Mouse (Mus musculus): ENCODE measurements around the gene Krt80.
A peak's percentile ranks its signal among the peaks of the same experiment; 100 is the strongest.

Gene Krt80

DNA sequence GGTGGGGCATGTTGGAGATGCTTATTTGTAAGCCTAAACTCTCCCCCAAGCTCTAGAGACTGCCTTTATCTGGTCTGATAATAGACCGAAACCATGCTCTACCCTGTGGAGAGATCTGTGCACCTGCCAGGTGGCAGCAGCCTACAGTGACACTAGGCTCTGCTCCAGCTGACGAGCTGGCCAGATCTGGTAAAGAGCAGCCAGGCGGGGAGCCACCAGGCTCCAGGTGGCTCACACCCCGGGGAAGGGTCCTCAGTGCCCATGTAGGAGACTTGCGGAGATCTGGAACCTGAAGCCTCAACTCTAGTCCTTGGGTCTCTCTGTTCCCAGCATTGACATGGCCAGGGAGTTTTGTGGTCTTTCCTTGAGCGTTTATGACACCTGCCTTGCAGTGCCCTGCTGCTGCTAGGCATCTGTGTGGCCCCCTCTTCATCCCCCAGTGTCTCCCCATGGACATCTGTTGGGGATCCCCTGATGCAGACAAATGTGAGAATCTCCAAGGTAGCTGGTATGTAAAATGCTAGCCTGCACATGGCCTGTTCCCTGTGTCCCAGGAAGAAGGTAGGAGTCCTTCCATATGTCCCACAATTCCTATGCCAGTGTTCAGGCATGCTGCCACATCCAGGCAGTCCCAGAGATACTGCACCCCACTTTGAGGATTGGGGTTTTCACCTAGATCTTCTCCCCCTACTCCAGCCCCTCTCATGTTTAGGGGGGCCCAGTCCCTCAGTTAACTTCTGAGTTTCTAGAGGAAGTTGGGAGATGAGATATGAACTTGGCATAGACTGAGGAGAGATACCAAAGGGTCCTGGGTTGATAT, 6.2 kb upstream of the Krt80 start:
- no peak for DNase-seq (ENCODE audit: low spot score in 2 of 2)

DNA sequence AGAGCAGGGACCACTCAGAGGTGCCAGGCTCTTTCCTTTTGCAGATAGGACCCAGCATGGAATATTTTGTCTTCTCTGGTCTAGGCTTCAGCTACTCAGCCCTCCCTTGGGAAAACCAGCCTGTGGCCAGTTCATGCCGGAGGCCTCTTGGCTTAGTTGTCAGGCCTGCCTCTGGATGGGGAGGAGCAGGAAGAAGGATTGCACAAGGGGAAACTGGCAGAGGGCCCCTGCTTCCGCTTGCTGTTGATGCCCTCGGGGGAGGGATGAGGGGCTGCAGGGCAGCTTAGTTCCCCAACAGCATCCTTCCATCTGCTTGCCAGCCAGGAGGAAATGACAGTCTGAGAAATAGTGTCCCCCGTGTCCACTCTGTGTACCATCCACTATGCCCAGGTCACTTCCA, 4.9 kb upstream of the Krt80 start:
- peak; percentile 83 to 87 for DNase-seq (ENCODE audit: low spot score in 2 of 2)

- no peak for DNase-seq (ENCODE audit: low spot score in 2 of 2)
These were observed 3.4 kb upstream of the Krt80 start for GRCm38 (mm10) chr15:101373286-101373898.

DNA sequence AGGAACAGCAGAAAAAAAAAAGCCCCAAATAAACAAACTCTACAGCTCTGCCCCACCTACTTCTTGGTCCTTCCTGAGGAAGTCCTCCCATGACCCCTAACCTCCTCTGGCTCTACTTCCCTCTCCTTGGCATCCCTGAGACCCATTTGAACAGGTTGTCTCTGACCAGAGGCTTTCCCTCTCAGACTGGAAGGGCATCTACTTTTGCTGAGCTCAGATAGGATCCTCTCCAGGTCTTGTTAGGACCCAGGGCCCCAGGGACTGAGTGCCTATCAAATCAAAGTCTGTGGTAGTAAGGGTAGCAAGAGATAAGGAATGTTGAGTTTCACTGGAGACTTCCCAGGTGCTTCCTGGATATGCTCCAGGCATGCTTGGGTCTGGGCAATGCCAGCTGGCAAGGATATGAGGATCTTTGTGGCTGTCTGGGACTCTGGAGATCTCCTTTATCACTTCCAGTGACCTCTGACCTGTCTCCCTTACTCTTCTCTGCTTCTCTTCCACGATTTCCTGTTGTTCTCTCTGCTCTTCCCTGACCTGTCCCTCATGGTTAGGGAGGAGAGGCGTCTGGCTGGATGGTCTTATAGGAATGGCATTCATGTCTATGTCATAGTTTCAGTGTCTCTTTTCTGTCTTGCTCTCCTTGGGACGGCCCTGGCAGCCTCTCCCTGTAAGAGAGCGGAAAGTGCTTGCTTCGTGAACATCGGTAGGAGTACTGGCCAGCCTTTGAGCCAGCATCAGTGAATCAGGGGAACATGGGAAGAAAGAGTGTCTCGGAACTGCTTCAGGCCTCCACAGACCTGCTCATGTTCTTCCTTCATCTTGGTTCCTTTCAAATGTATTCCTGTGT, 2.4 kb upstream of the Krt80 start:
- DNase-seq (ENCODE audit: low spot score in 2 of 2), result no peak

DNA sequence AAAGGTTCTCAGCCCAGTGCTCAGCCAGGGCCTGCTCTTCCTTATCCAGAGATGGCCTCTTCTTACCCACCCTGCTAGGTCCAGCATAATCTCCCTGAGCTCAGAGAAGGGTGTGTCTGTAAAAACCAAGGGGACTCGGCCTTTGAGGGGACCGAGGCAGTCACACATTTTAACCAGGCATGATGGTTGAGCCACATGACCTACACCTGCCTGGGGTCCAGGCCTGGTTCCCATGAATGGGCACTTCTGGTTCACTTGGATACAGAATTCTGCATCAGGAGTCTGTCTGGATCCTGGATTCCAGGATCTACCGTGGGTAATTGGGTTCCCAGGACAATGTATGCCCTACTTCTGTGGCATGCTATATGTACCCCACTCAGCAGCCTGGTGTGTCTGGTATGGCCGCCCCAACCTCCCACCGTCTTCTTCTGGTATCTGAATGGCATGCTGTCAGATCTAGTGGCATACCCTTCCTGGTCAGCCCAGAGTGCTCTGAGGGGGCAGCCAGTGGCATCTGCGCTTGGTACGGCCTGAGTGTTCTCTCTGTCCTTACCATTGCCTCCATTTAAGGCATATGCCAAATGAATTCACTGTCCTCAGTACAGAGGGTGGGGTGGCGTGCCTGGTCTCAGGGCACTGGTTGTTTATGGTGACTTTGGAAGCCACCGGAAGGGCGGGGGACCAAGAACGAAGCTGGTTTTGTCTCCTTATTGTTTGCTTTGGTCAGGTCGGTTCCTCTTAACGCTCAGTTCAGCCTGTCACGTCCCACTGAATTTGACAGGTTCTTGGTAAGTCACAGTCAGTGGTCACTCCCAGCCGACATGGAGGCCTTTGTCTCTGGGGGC, 1.4 kb upstream of the Krt80 start:
- DNase-seq (ENCODE audit: low spot score in 2 of 2), result no peak

DNA sequence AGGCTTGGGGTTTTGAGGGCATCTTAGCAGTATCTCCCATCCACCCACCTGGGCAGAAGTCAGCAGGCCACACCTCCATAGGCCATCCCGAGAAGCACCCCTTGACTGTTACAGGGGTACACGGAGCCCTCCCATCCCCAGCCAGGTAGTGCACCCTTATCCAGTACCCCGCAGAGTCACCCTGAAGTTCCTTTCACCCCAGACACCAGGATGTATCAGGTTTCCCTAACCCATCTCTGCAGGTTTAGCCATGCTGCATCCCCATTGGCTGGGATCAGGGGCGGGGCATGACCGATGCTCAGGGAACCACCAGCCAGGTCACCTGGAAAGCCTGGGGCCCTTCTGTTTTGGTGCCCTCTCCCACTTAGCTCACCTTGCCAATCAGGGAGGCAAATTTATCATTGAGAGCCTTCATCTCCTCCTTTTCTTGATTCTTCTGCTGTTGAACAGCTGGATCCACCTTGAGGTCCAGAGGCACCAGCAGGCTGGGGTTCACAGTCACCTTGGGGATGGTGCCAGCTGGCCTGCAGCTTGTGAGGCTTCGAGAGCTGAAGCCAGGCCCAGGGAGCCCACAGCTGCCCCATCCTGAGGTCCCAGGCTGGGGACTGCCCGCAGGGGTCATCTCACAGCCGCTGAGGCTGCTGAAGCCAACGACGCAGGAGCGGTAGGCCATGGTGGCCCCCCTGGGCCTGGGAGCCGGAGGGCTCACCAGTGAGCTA, 421 bp downstream of the Krt80 start:
- DNase-seq (ENCODE audit: low spot score in 2 of 2), result no peak

- no peak for DNase-seq (ENCODE audit: low spot score in 2 of 2)
These were observed 1.2 kb downstream of the Krt80 start for GRCm38 (mm10) chr15:101368502-101369381.

DNA sequence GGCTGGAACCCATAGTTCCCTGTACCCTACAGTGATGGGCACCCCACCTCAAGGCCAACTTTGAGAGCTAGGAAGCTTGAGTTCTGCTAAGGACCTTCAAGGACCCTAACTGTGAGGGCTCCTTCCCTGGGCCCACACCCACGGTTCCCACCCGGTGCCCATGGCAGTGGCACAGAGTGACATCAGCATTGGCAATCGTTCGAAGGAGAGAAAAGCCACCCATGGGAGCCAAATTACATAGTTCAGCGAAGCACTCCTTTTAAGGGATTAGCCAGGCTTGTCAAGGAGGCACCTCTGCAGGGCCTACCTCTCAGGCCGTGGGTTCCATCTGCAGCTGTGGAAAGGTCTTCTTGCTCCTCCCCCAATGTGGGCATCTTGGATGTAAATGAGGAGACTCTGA, 1.9 kb downstream of the Krt80 start:
- no peak for DNase-seq (ENCODE audit: low spot score in 2 of 2)

DNA sequence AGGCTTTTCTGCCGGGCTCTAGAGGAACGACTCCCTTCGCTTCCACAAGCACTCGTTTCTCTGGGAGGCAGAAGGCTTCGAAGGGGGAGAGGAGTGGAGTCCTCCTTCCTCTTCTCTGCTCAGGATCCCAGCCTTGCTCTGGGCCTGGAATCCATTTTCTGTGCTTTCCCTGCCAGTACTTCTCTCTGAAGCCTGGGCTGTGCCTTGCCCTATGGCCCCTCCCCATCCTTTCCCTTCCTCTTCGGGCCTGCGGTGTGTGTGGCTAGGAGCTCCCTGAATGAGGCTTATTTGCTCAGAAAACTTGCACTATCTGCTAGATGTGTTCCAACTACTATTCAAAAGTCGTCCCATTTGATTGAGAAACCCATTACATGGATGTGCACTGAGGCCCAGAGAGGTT, 2.5 kb downstream of the Krt80 start:
- no peak for DNase-seq (ENCODE audit: low spot score in 2 of 2)

DNA sequence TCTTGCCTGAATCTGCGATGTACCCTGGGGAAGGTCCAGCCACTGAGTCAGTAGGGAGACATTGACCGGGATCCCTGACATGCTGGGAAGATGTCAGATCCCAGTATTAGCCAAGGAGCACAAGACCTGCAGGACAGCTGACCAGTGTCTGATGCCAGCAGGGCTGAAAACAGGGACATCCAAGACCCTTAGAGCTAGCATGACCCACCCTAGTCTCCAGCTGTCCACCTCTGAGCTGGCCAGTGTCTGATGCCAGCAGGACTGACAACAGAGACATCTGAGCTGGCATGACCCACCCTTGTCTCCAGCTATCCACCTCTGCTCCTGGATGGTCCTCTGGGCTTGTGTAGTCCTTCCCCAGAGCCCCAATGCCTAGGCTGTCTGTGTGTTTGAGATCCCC, 3.0 kb downstream of the Krt80 start:
- no peak for DNase-seq (ENCODE audit: low spot score in 2 of 2)

DNA sequence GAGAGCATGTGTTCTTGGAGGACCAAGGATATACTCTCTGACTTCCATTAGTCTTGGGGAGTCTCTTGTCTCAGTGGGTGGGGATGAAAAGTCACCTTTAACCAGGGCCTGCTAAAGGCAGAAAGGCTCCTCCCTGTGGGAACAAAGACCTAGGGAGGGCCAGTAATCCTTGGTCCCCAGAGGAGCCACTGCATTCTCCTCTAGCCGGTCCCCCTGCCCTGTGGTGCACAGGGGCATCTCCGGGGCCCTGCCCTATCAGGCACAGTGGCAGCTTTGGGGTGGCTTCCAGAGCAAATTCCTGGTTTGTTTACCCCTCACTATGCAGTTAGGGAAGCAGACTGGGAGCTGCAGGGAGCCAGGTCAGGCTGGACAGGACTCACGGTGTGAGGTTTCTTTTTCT, 3.5 kb downstream of the Krt80 start:
- DNase-seq (ENCODE audit: low spot score in 2 of 2), result no peak

- DNase-seq (ENCODE audit: low spot score in 2 of 2), result no peak
These were observed 4.2 kb downstream of the Krt80 start for GRCm38 (mm10) chr15:101365721-101366120.

DNA sequence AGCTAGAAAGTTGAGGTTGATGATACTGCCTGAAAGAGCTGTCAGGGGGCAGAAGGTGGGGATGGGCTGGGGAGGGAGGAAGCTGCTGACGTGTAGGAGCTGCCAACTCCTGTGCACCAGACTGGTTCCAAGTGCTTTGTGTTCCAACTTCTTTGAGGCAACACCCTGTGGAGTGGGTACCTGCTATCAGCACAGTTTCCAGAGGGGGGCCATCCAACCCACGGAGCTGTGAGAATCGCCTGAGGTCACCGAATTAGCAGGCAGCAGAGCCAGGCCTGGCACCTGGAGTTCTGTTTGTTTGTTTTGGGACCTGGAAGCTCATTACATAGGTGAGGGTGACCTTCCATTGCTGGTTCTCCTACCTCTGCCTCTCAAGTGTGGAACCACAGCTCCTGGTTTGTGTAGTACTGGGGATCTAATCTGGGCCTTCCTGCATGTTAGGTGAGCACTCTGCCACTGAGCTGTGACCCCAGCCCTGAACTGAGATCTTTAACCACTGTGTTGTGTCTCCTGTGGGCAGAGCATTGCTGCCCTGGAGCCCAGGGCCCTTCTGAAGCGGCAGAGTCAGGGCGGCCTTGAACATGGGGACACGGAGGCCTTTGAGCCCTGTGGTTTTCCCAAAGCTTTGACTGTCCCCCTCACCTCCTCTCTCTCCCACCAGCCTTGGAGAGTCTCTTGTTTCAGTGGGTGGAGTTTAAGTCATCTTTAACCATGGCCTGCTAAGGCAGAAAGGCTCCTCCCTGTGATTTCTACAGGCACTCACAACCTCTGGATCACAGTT, 4.9 kb downstream of the Krt80 start:
- no peak for DNase-seq (ENCODE audit: low spot score in 2 of 2)

DNA sequence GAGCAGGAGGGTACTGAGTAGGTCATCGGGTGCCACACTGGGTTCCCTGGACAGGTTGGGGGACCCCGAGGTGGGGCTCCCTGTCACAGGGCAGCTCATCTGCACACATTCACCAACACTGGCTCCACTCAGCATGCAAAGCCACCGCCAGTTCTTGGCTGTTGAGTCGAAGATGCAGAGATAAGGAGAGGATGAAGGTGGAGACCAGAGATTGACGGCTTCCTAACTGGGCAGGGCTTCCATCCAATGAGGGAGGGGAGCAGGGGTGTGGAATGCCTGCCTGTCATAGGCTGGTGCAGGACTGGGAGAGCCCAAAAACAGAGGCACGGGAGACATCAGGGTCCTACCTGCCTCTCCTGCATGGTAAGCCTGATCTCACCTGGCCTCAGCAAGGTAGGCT, 5.5 kb downstream of the Krt80 start:
- no peak for DNase-seq (ENCODE audit: low spot score in 2 of 2)

DNA sequence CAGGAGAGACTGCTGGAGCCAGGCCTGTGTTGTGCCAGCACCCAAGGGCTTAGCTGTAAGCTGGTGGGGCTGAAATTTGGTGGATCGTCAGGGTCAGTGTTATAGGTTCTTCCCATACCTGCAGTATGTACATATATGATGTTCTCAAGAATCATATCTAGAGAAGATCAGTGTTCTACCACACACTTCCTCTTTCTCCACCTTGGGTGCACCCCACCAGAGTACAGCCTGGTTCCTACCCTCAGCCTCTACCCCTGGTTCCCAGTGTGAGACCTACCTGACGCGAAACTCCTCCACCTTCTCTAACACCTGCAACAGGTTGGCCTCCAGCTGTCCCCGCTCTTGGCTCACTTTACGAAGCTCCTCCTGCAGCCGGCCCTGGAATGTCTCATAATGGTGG, 6.0 kb downstream of the Krt80 start:
- DNase-seq (ENCODE audit: low spot score in 2 of 2), result no peak

DNA sequence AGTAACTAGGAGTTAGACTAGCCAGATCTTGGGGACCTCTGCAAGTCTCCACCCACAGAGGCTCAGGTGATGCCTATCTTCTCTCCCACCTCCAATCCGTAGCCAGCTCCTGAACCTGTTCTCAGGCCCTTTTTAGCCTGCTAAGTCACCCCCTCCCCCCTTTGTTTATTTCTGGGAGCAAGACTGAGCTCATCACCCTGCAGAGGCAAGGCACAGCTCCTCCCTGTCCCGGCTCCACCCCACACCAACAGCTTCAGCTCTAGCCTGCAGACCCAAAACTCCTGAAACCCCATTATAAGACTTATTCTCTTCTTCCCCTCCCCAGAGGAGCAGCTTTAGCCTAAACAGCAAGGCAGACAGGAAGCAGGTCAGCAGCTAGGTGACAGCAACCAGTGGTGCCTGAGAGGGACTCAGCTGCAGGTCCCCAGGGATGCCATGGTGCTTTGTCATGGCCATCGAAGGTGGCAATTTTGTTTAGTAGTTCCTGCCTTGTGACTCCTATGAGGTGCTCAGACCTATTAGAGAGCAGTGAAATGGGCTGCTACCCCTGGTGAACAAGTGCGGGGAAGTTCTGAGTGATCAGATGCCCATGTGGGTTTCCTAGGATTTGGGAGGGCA, 7.5 kb downstream of the Krt80 start:
- no peak for DNase-seq (ENCODE audit: low spot score in 2 of 2)

- no peak for DNase-seq (ENCODE audit: low spot score in 2 of 2)
These were observed 14.6 kb downstream of the Krt80 start for GRCm38 (mm10) chr15:101355382-101355786.

GRCm38 (mm10) chr15:101352706-101353465, 17.1 kb downstream of the Krt80 start:
- no peak for DNase-seq (ENCODE audit: low spot score in 2 of 2)
